Mouse (Mus musculus) stomach, postnatal 0 days (tissue): ENCODE results near the gene Eci2. TPM values are rescaled to one million over a fixed set of nuclear protein-coding genes. Genes with fewer than 3 reads are reported as not detected.

ENCODE experiments used
- ATAC-seq: fragments of 200-750 bp; cut with Nextera tagmentation; 2 replicates; pipeline ENCODE4 v1.8.0; 2017; ENCODE audit not compliant: low FRiP score, low TSS enrichment
- DNase-seq: peaks from one replicate; pipeline ENCODE4 v3.0.0-alpha.2; 2016; ENCODE audit warnings: low spot score
- H3K27ac ChIP-seq: fragments of 300-500 bp; sonication (generic); replicated peaks from 2 replicates; pipeline ENCODE4 v1.5.1; 2014; ENCODE audit warnings: mild to moderate bottlenecking, control low read depth
- H3K27me3 ChIP-seq: fragments of 300-500 bp; sonication (generic); 2 replicates; pipeline ENCODE4 v1.6.1; 2014; ENCODE audit warnings: low read length; ENCODE audit not compliant: control insufficient read depth, insufficient read depth
- H3K36me3 ChIP-seq: fragments of 300-500 bp; sonication (generic); 2 replicates; pipeline ENCODE4 v1.6.1; 2014; ENCODE audit warnings: low read length, mixed read lengths; ENCODE audit not compliant: control insufficient read depth, insufficient read depth
- H3K4me1 ChIP-seq: fragments of 300-500 bp; sonication (generic); replicated peaks from 2 replicates; pipeline ENCODE4 v1.6.1; 2014; ENCODE audit warnings: antibody characterized with exemption; ENCODE audit not compliant: control insufficient read depth, insufficient read depth
- H3K4me2 ChIP-seq: fragments of 300-500 bp; sonication (generic); replicated peaks from 2 replicates; pipeline ENCODE4 v1.6.1; 2014; ENCODE audit warnings: low read depth, mild to moderate bottlenecking, control low read depth, moderate library complexity
- H3K4me3 ChIP-seq: fragments of 300-500 bp; sonication (generic); 2 replicates; pipeline ENCODE4 v1.5.1; 2014; ENCODE audit warnings: low read depth, low read length, control low read depth
- H3K9ac ChIP-seq: fragments of 300-500 bp; sonication (generic); 2 replicates; pipeline ENCODE4 v1.6.1; 2014; ENCODE audit warnings: mild to moderate bottlenecking, low read length, control low read depth, mixed read lengths
- H3K9me3 ChIP-seq: fragments of 300-500 bp; sonication (generic); 2 replicates; pipeline ENCODE4 v1.6.1; 2016; ENCODE audit warnings: low read length; ENCODE audit not compliant: control insufficient read depth
- CTCF ChIP-seq: IDR thresholded peaks from 2 replicates; pipeline ENCODE4 v1.5.1; 2016; ENCODE audit warnings: antibody characterized with exemption, low read depth, mild to moderate bottlenecking, moderate library complexity
- EP300 ChIP-seq: optimal IDR thresholded peaks from 2 replicates; pipeline ENCODE3; 2016; ENCODE audit warnings: antibody characterized with exemption
- WGBS: fragments of 180-500 bp; shearing (Covaris S2); extraction: QIAGEN DNeasy Blood & Tissue Kit; methylation state at CpG from one replicate; pipeline ENCODE4 v1.1.7; 2014; 5-methylcytosine and 5-hydroxymethylcytosine counted together
- polyA plus RNA-seq: library from polyadenylated mRNA; unstranded; fragments of >200 nt; fragmentation: Nextera tagmentation; extraction: Ambion mirVana; gene quantifications from 2 replicates; pipeline ENCODE4 v1.2.1, GENCODE M21; 2015

Gene Eci2
- polyA plus RNA-seq, 1 experiment from 2014 or later: 163 TPM

- no peaks in the 10 kb centered on the region for H3K9me3 ChIP-seq
- DNase-seq: no peak
These were observed 84.5 kb downstream of the Eci2 start for GRCm38 (mm10) chr13:34942370-34942769.

GRCm38 (mm10) chr13:34934931-34935644 is 91.8 kb downstream of the Eci2 start:
- H3K36me3 ChIP-seq: no peaks in the 10 kb centered on the region
- no peaks in the 10 kb centered on the region for H3K9me3 ChIP-seq
- H3K27me3 ChIP-seq: no peaks in the 10 kb centered on the region
- H3K4me2 ChIP-seq: no peak overlapping the region
- no peak for ATAC-seq
- no peak overlapping the region for H3K4me3 ChIP-seq
- TF ChIP-seq CTCF (no peak), EP300 (no peak)
- H3K4me1 ChIP-seq: no peaks in the 10 kb centered on the region
- no peak overlapping the region for H3K9ac ChIP-seq
- WGBS: 71% methylated on average over 10 of the region's 10 CpGs
- H3K27ac ChIP-seq: no peak overlapping the region
- no peak for DNase-seq

More at GRCm38 (mm10) chr13:34942370-34942769, 84.5 kb downstream of the Eci2 start:
- Histone ChIP-seq H3K27ac (no peak overlapping the region), H3K4me3 (no peak overlapping the region), H3K4me2 (no peak overlapping the region), H3K36me3 (no peaks in the 10 kb centered on the region), H3K9ac (no peak overlapping the region), H3K27me3 (no peaks in the 10 kb centered on the region), H3K4me1 (no peaks in the 10 kb centered on the region)
- no peak for TF ChIP-seq CTCF
- TF ChIP-seq EP300: no peak
- no peak for ATAC-seq

Other genes starting within 250 kb of the Eci2 start
- 37.7 and 42.7 TPM in 2 replicates for gene Prpf4b, start 151.8 kb downstream of the Eci2 start, polyA plus RNA-seq
- 0.78 and 0.96 TPM in 2 replicates for gene Fam217a, start 102.8 kb downstream of the Eci2 start, polyA plus RNA-seq
- not detected in 2 replicates for gene 4933417A18Rik, start 102.7 kb downstream of the Eci2 start, polyA plus RNA-seq
- gene Eci3, start 63.3 kb downstream of the Eci2 start, polyA plus RNA-seq: 1.3 and 1.5 TPM in 2 replicates